Mouse (Mus musculus) right cerebral cortex, postnatal 4 days (tissue): ENCODE measurements around the gene Vmn2r17.
A peak's percentile ranks its signal among the peaks of the same experiment; 100 is the strongest.

ENCODE experiments used
- DNase-seq: peaks from one replicate; pipeline ENCODE4 v3.0.0-alpha.2; 2022

The Vmn2r17 gene

GRCm38 (mm10) chr5:109419388-109419787 lies at the start of gene Vmn2r17:
TSS of gene Vmn2r17 (plus strand) at chr5:109419688.
- DNase-seq, result no peak

- DNase-seq, result peak; percentile 2
Measured at GRCm38 (mm10) chr5:109466576-109467506, 47.4 kb downstream of the Vmn2r17 start.

GRCm38 (mm10) chr5:109506729-109507128 lies 87.2 kb downstream of the Vmn2r17 start:
- no peak for DNase-seq
